Mouse (Mus musculus) lung, postnatal 25 days (tissue): ENCODE data around the gene Ndufa7.

Source experiments
- DNase-seq: peaks from one replicate; pipeline ENCODE4 v3.0.0; 2022; ENCODE audit warnings: low spot score

The Ndufa7 gene

DNA sequence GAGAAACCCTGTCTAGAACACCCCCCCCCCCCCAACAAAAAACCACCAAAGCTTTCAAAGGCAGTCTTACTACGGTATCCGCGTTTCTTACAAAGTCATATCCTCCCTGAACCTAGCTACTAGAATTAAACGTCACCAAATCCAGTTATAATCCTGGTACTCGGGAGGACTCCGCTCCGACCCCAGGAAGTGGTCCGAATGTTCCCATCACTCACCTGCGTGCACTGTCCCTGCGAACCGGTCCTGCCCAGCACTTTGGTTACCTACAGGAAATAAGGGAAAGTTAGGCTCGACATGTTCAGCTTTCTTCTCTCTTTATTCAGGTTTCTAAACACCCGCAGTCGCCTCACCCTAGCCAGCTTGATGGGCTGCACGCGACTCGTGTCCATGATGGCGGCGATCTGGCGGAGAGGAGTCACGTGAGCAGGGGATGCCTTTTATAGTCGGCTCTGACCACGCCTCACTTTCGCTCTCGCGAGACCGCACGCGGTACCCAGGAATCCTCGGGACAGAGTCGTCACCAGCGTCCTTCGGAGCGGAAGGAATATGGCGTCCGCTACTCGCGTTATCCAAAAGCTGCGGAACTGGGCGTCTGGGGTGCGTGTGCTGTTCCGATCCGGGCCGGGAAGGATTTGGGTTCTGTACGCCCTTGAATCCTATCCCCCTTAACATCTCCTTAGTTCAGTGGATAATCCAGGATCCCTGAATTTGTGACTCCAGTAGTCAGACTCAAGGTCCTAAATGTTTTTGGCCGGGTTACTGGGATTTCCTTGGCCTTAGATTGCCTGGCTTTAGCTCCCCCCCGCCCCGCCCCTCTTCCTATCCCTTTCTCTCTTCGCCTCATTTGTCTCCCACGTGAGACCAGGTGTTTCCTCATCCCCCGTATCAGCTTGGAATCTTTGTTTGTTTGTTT lies at the start of gene Ndufa7, which contains the start of gene Rps28:
Gene Ndufa7 (plus strand): TSS at position 489 of the 913 bp plus-strand sequence.
Gene Rps28 (minus strand): TSS at position 479 of the 913 bp plus-strand sequence.
- peak; percentile 98 for DNase-seq

GRCm38 (mm10) chr17:33774573-33775155 lies 49.7 kb upstream of the Ndufa7 start:
- no peak for DNase-seq

DNA sequence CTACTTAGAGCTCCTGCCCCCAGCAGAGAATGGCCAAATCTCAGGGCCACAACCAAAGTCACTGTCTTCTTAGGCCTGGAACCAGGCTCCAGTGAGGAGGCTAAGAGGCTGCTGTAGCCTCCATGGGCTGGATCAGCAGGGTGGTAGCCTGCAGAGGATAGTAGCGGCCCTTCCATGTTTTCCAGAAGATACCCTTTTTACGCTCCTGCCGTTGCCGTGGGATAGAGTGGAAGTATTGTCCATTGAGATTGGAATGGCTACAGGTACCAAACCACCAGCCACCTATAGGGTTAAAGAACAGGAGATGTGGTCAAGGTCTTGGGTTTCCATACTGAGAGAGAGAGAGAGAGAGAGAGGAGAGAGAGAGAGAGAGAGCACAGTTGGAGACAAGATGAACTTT lies 49.1 kb upstream of the Ndufa7 start:
- no peak for DNase-seq

DNA sequence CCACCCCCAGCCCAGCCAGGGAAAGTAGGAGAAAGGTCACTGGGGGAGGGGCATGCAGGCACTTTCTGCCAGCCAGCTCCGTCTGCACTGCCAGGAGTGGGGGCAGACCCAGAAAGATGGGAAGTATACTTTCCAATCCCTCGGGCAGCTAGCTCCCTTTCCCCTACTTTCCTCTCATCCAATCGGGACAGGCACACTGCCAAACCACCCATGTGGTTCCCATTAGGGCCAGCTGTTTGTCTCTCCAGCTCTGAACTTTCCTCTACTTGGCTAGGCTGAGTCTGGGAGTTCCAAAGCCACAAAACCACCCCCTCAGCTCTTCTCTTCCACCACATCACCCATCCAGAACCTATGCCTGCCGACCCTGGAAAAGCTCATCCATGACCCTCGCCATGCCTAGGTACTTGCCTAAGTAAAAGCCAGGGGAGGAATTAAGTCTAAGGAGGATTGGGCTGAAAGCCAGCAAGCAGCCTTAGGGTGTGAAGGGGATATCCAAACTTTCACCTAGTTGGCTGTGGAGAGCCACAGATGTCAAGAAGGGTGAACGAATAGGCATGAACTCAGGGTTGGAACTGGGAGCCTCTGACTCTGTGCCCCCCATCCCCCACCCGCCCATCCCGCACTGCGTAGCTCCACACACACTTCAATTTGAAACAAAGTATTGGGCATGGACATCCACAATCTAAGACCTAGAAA lies 45.0 kb upstream of the Ndufa7 start:
- DNase-seq = peak; percentile 93

DNA sequence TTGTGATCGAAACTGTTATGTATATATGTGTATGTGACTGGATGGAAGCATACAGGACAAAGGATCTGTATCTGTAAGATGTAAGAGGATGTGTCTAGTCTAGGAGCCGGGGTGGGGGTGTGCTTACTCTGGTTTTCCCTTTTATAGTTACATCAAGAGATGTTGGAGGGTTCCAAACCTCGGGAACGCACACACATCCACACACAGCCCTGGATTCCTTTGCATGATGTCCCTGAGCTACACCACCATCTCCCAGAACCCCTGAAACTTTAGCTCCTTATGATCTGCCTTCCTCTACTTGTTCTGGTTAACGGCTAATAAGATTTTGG lies 44.4 kb upstream of the Ndufa7 start:
- no peak for DNase-seq

DNA sequence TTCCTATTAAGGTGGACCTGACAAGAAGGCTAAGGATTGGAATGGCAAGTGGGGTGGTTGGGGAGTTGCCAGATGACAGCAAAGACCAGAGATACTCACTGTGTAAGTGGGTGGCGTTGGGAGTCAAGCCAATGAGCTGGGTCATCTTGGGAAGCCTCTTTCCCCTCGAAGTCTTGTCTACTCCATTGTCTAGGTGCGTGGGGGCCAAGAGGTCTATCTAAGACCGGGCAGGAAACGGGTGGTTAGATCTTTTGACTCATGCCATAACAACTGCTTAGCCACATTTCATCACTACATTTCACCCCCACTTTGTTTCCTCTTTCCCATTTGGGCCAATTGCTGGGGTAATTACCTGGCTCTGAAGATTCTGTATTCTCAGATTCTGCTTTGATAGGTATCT lies 43.9 kb upstream of the Ndufa7 start:
- peak; percentile 45 for DNase-seq

DNA sequence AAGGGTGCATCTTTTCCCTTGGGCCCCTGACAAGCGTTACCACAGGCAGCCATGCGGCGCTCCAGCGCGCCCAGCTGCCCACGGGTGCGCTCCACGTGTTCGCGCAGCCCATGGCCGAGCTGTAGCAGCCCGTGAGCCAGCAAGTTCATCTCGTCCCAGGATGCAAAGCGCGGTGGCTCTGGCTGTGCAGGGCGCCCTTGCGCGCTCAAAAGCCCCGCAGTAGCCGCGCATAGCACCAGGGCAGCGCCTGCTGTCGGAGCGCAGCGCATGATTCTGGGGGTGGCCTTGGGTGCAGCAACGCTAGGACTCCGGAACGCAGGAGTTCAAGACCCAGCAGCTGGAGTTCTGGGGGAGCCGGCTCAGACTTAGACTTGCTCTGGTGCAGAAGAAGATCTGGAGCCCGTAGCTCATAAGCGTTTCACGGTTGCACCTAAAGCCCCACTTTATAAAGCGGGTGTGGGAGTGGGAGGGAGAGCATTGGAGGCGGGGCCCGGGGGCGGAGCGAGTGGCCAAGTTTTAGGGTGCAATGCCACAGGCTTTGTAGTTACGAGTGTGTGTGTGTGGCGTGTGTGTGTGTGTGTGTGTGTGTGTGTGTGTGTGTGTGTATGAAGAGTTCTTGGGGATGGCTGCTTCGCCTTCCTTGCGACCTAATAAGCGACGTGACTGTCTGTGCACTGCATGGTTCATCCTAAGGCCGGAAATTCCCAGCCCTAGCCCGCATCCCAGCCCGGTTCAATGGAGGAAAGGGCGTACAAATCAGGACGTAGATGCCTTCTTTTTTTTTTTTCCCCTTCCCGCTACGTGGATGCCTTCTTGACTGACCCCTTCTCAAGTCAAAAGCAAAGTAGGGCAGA lies 43.0 kb upstream of the Ndufa7 start, which contains the start of gene Angptl4:
Gene Angptl4 (minus strand): TSS at position 707 of the 854 bp plus-strand sequence.
- DNase-seq = peak; percentile 78

GRCm38 (mm10) chr17:33782067-33782466 lies 42.3 kb upstream of the Ndufa7 start:
- no peak for DNase-seq

- DNase-seq = peak; percentile 84
Measured at GRCm38 (mm10) chr17:33783408-33783807, 41.0 kb upstream of the Ndufa7 start.

DNA sequence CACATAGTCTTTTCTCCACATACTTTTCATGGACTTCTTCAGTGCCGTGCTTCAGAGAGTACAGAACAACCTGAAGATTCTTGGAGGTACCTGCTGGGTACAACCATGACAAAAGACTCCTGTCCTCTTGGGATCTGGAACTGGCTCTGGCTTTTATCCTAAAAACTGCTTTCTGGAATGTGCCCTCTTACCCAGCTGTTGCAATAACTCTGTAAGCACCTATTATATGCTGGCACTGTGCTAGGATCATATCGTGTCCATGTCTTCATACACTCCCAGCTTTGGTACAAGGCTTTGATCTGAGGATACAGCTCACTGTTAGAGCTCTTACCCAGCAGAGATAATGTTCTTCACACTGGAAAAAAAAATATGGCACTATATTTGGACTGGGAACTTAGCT lies 39.4 kb upstream of the Ndufa7 start:
- no peak for DNase-seq

GRCm38 (mm10) chr17:33786375-33786774 lies 38.0 kb upstream of the Ndufa7 start:
- no peak for DNase-seq

DNA sequence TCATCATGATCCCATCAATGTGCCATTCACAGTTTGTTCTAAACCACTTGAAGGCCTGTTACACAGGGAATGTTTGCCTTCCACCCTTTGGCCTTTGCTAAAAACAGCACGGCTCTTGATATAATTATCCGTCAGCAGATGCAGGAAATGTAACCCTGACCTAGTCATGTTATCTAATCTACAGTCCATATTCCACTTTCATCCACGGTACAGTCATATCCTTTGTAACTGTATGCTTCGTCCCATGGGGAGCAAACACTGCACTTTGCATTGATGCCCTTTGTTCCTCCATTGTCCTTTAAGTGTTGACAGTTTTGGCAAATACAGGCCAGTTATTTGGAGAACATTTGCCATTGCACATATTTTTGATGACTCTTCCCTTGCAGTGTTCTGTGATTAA lies 35.6 kb upstream of the Ndufa7 start:
- no peak for DNase-seq

GRCm38 (mm10) chr17:33798306-33798705 lies 26.1 kb upstream of the Ndufa7 start:
- DNase-seq = peak; percentile 43

- no peak for DNase-seq
Measured at GRCm38 (mm10) chr17:33799277-33799676, 25.1 kb upstream of the Ndufa7 start.

DNA sequence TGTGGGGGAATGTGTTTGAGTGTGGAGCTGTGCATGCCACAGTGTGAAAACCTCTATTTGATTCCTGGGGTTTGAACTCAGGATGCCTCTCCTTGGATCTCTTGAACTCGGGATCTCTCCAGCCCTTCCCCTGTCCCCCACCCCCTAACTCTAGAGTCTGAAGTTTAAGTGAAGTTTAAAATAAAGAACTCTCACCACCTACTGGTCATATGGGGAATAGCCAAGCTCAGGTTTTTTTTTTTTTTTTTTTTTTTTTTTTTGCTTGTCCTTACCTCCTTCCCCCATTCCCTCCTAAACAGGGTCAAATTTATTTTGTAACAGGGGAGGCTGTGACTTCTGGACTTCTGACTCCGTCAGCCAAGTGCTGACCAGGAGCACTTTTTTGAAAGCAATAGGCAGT lies 22.2 kb upstream of the Ndufa7 start:
- DNase-seq = no peak

GRCm38 (mm10) chr17:33804205-33804604 lies 20.2 kb upstream of the Ndufa7 start:
- DNase-seq = peak; percentile 53

GRCm38 (mm10) chr17:33804745-33805144 lies 19.6 kb upstream of the Ndufa7 start:
- DNase-seq = peak; percentile 75

- DNase-seq = no peak
Measured at GRCm38 (mm10) chr17:33807181-33807888, 17.0 kb upstream of the Ndufa7 start.

- DNase-seq = no peak
Measured at GRCm38 (mm10) chr17:33808192-33808591, 16.2 kb upstream of the Ndufa7 start.

- DNase-seq = peak; percentile 96
Measured at GRCm38 (mm10) chr17:33810334-33811141, 13.8 kb upstream of the Ndufa7 start, which contains the start of gene Kank3. Kank3 (plus strand) TSS chr17:33810519.
